Mouse (Mus musculus) testis, adult 2 months (tissue): ENCODE data around the gene BC051142.

Experiments
- CTCF ChIP-seq: fragments of 200-500 bp; IDR thresholded peaks from 2 replicates; pipeline ENCODE4 v1.5.1; 2012; ENCODE audit warnings: low read depth, mild to moderate bottlenecking, inconsistent platforms, low read length, moderate library complexity; ENCODE audit not compliant: control insufficient read depth, insufficient read depth, insufficient replicate concordance
- POLR2A ChIP-seq: fragments of 200-500 bp; IDR thresholded peaks from 2 replicates; pipeline ENCODE4 v1.6.1; 2012; ENCODE audit warnings: low read depth, mild to moderate bottlenecking, inconsistent platforms, low read length, moderate library complexity; ENCODE audit not compliant: control insufficient read depth

DNA sequence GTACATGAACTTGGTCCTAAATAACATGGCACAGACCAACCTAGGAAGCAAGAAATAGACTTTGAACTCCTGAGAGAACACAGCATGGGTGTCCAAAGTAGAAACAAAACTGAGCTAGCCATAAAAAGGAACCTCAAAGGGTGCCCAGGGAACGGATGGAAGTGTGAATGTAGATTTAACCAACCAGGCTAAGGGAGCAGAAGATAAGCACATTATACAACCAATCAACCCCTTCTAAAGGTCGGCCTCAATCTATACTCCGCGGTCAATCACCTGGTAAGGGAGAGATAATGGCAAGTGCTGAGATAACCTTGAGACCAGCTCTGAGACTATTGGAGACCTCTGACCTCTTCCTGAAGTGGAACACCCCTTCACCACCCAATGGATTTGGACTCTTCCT, 28.1 kb upstream of the BC051142 start:
- TF ChIP-seq CTCF (no peak), POLR2A (no peak)
